Mouse (Mus musculus): ENCODE measurements around the gene Ccdc85b. TPM values are rescaled to one million over a fixed set of nuclear protein-coding genes. Genes with fewer than 3 reads are reported as not detected.

Gene Ccdc85b
- total RNA-seq, 2 experiments from 2014 or later: 4.5 to 6.6 TPM

Other genes with a start within 250 kb of the Ccdc85b start
- gene Pacs1, start 184.8 kb downstream of the Ccdc85b start, total RNA-seq (2021): 1 to 10 TPM; 5.6 to 6.5 TPM
- gene Sf3b2, start 162.4 kb downstream of the Ccdc85b start, total RNA-seq (2021): 10 to 100 TPM; 65.4 to 69.5 TPM
- not detected for gene Gal3st3, start 159.6 kb downstream of the Ccdc85b start, total RNA-seq (2021)
- gene Catsper1, start 122.2 kb downstream of the Ccdc85b start, total RNA-seq (2021): not detected
- gene Cst6, start 108.3 kb downstream of the Ccdc85b start, total RNA-seq (2021): 10 to 100 TPM; 19.7 to 41.3 TPM
- 10 to 100 TPM; 12.7 to 13.4 TPM for gene Eif1ad, start 91.2 kb downstream of the Ccdc85b start, total RNA-seq (2021)
- 100 to 1,000 TPM; 114 to 122 TPM for gene Banf1, start 90.7 kb downstream of the Ccdc85b start, total RNA-seq (2021)
- gene Sart1, start 69.2 kb downstream of the Ccdc85b start, total RNA-seq (2021): 10 to 100 TPM; 29.0 to 36.5 TPM
- gene Tsga10ip, start 55.4 kb downstream of the Ccdc85b start, total RNA-seq (2021): 1 to 10 TPM in 1 of 2 experiments, not detected in 1; 1.2 TPM
- gene Drap1, start 32.9 kb downstream of the Ccdc85b start, total RNA-seq (2021): 100 to 1,000 TPM; 473 to 502 TPM
- gene AI837181, start 32.8 kb downstream of the Ccdc85b start, total RNA-seq (2021): 10 to 100 TPM; 32.1 to 33.5 TPM
- not detected for gene Fosl1, start 10.3 kb downstream of the Ccdc85b start, total RNA-seq (2021)
- 10 to 100 TPM; 36.9 to 38.4 TPM for gene Fibp, start 2.7 kb upstream of the Ccdc85b start, total RNA-seq (2021)
- not detected for gene Ctsw, start 10.6 kb upstream of the Ccdc85b start, total RNA-seq (2021)
- 10 to 100 TPM in 1 of 2 experiments, 1 to 10 TPM in 1; 7.8 to 12.2 TPM for gene Efemp2, start 16.1 kb upstream of the Ccdc85b start, total RNA-seq (2021)
- gene Mus81, start 30.5 kb upstream of the Ccdc85b start, total RNA-seq (2021): 10 to 100 TPM; 20.3 to 21.6 TPM
- 100 to 1,000 TPM in 1 of 2 experiments, 10 to 100 TPM in 1; 83.6 to 106 TPM for gene Cfl1, start 32.6 kb upstream of the Ccdc85b start, total RNA-seq (2021)
- gene 1700020D05Rik, start 45.9 kb upstream of the Ccdc85b start, total RNA-seq (2021): under 1 TPM; 0.64 to 0.88 TPM
- gene Snx32, start 52.6 kb upstream of the Ccdc85b start, total RNA-seq (2021): 1 to 10 TPM; 6.9 to 7.5 TPM
- not detected for gene Ovol1, start 102.8 kb upstream of the Ccdc85b start, total RNA-seq (2021)
- gene Ap5b1, start 110.1 kb upstream of the Ccdc85b start, total RNA-seq (2021): 1 to 10 TPM; 1.4 to 1.5 TPM
- gene Rnaseh2c, start 144.0 kb upstream of the Ccdc85b start, total RNA-seq (2021): 10 to 100 TPM; 45.2 to 47.1 TPM
- 10 to 100 TPM; 15.6 to 15.7 TPM for gene Kat5, start 152.3 kb upstream of the Ccdc85b start, total RNA-seq (2021)
- gene Rela, start 179.6 kb upstream of the Ccdc85b start, total RNA-seq (2021): 10 to 100 TPM; 12.5 to 13.7 TPM
- gene Sipa1, start 205.8 kb upstream of the Ccdc85b start, total RNA-seq (2021): 10 to 100 TPM in 1 of 2 experiments, 1 to 10 TPM in 1; 10.0 to 11.5 TPM
- gene Map3k11, start 230.8 kb upstream of the Ccdc85b start, total RNA-seq (2021): 10 to 100 TPM in 1 of 2 experiments, 1 to 10 TPM in 1; 8.3 to 10.9 TPM
- gene Pcnx3, start 231.0 kb upstream of the Ccdc85b start, total RNA-seq (2021): 10 to 100 TPM; 13.5 to 13.8 TPM
- gene Kcnk7, start 246.5 kb upstream of the Ccdc85b start, total RNA-seq (2021): not detected